Mouse (Mus musculus) forebrain, embryonic 13.5 days (tissue): ENCODE results near the gene Adgrl1. TPM values are rescaled to one million over a fixed set of nuclear protein-coding genes. Genes with fewer than 3 reads are reported as not detected.

Experiments used
- ATAC-seq: fragments of 200-750 bp; cut with Nextera tagmentation; 2 replicates; pipeline ENCODE4 v1.8.0; 2017
- H3K27ac ChIP-seq: fragments of 300-500 bp; sonication (generic); 2 replicates; pipeline ENCODE4 v1.5.1; 2015; ENCODE audit warnings: inconsistent platforms, mild to moderate bottlenecking, moderate library complexity
- H3K27me3 ChIP-seq: fragments of 300-500 bp; sonication (generic); 2 replicates; pipeline ENCODE4 v1.6.1; 2015; ENCODE audit warnings: mild to moderate bottlenecking, inconsistent platforms
- H3K36me3 ChIP-seq: fragments of 300-500 bp; sonication (generic); 2 replicates; pipeline ENCODE4 v1.6.1; 2015; ENCODE audit warnings: mild to moderate bottlenecking, inconsistent platforms; ENCODE audit not compliant: poor library complexity, severe bottlenecking
- H3K4me1 ChIP-seq: fragments of 300-500 bp; sonication (generic); 2 replicates; pipeline ENCODE4 v1.6.1; 2015; ENCODE audit warnings: inconsistent platforms
- H3K4me2 ChIP-seq: fragments of 300-500 bp; sonication (generic); 2 replicates; pipeline ENCODE4 v1.6.1; 2015; ENCODE audit warnings: inconsistent platforms, mild to moderate bottlenecking, moderate library complexity
- H3K4me3 ChIP-seq: fragments of 300-500 bp; sonication (generic); 2 replicates; pipeline ENCODE4 v1.5.1; 2015; ENCODE audit warnings: mild to moderate bottlenecking, inconsistent platforms
- H3K9ac ChIP-seq: fragments of 300-500 bp; sonication (generic); 2 replicates; pipeline ENCODE4 v1.6.1; 2015; ENCODE audit warnings: mild to moderate bottlenecking, inconsistent platforms
- H3K9me3 ChIP-seq: fragments of 300-500 bp; sonication (generic); replicated peaks from 2 replicates; pipeline ENCODE4 v1.6.1; 2016; ENCODE audit warnings: inconsistent platforms
- WGBS: fragments of 180-500 bp; shearing (Covaris S2); methylation state at CpG from one replicate; pipeline ENCODE4 v1.1.7; 2015; 5-methylcytosine and 5-hydroxymethylcytosine counted together
- polyA plus RNA-seq: library from polyadenylated mRNA; unstranded; fragments of >200 nt; fragmentation: Nextera tagmentation; extraction: Ambion mirVana; gene quantifications from 2 replicates; pipeline ENCODE4 v1.2.1, GENCODE M21; 2015

The Adgrl1 gene
- polyA plus RNA-seq, 1 experiment from 2014 or later, result 32.8 TPM

DNA sequence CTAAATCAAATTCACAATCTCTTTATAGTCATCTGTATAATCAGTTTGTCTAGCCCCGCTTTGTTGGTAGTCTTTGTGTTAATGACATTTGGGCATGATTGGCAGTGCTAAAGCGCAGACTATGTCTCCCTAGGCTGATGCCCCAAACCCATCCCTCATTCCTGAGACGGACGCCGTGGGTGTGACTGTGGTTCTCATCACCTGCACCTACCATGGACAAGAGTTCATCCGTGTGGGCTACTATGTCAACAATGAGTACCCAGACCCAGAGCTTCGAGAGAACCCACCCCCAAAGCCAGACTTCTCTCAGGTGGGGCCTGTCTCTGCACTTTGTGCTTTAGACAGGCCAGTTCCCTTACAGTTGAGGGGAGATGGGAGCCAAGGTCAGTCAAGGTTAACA lies 67.8 kb downstream of the Adgrl1 start:
- H3K4me2 ChIP-seq, result no peak overlapping the region
- no peaks in the 10 kb centered on the region for H3K27me3 ChIP-seq
- H3K9ac ChIP-seq, result no peak overlapping the region
- no peak overlapping the region for H3K27ac ChIP-seq
- WGBS, result 91% methylated on average over 7 of the region's 7 CpGs
- H3K4me3 ChIP-seq, result no peak overlapping the region
- H3K9me3 ChIP-seq, result no peaks in the 10 kb centered on the region
- H3K36me3 ChIP-seq, result peaks cover 41% of the 10 kb centered on the region
- peaks cover 6% of the 10 kb centered on the region for H3K4me1 ChIP-seq
- ATAC-seq, result no peak

DNA sequence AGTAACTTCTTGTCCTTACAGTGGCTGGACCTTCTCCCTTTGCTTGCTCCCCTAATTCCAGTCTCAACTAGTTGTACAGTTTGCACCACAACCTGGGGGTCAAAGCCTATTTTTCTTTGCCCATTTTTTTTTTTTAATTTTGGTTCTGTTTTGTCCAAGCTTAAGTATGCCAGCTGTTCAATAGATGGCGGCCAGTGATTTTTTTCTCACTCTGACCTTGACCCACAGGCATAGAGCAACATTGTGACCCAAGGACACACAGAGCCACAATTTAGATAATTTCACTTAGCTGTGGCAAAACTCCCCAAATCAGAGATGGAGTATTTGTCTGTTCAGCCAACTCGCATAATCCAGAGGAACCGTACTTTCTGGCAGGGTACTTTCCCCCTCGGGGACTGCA lies 71.2 kb downstream of the Adgrl1 start:
- Histone ChIP-seq H3K36me3 (peaks cover 31% of the 10 kb centered on the region), H3K4me3 (no peak overlapping the region), H3K27me3 (no peaks in the 10 kb centered on the region), H3K9ac (no peak overlapping the region), H3K4me2 (no peak overlapping the region), H3K9me3 (no peaks in the 10 kb centered on the region), H3K4me1 (peaks cover 28% of the 10 kb centered on the region), H3K27ac (no peak overlapping the region)
- 91% methylated on average over 4 of the region's 4 CpGs for WGBS
- ATAC-seq, result no peak

DNA sequence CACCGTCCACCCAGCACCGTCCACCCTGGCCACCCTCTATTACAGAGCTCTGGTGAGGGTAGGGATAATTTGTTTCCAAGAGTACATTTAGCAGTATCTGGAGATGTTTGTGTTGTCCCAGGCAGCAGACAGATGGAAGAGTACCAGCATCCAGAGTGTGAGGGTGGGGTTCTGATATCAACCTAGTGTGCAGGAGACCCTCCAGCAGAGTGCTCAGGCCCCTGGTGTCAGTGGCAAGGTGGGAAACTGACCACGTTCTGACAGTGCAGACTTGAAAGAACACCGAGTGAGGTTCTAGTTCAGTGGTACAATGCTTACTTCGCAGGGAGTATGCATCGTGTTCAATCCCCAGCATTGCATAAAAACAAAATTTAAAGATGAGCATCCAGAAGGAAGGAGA lies 71.8 kb downstream of the Adgrl1 start:
- Histone ChIP-seq H3K27ac (no peak overlapping the region), H3K4me2 (peak overlapping the region; percentile 86), H3K9ac (peak overlapping the region; percentile 91; the same call in 1 of the 2 replicates), H3K27me3 (no peaks in the 10 kb centered on the region), H3K4me1 (peaks cover 29% of the 10 kb centered on the region), H3K4me3 (peak overlapping the region; percentile 90), H3K36me3 (peaks cover 31% of the 10 kb centered on the region), H3K9me3 (no peaks in the 10 kb centered on the region)
- ATAC-seq, result no peak
- 73% methylated on average over 6 of the region's 6 CpGs for WGBS

DNA sequence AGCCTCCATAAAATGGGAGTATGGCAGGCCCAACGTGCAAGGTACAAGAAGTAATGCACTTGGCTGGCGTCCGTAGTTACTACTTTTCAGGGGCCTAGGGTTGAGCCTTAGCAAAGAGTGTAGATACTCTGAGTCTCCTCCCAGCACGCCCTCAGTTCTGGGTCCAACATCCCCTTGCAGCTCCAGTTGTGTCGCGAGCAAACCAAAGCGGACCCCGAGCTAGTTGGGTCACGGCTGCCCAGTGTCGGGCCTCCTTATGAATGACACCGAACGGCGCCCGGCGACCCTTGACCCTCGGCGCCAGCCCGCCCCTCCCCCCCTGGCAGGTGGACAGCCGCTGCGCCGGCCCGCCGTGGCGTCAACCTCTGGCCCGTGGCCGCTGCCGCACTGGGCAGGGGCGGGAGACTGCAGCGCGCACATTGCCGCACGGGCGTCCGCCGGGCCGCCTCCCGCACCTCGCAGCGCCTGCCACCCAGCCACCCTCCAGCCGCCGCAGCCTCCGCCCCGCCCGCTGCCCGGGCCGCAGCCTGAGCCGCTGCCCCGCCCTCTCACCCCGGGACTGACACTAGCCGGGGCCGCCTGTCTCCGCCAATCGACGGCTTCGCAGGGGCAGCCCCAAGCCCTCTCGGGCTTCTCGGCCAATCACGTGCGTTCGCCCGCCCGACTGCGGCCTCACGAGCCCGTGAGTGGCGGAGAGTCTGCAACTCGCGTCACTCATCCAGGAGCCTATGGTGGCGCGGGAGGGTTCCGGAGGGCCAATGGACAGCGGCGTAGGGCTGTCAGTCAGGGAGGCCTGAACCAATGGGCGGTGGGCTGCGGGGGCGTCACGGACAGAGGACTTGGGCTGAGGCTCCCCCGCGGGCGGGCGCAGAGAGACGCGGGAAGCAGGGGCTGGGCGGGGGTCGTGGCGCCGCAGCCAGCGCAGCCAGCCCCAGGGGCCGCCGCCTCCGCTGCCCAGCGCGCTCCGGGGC lies 72.5 kb downstream of the Adgrl1 start, which contains the start of gene Prkaca:
Gene Prkaca (plus strand): TSS at position 844 of the 971 bp plus-strand sequence.
- ATAC-seq, result peak; percentile 100
- Histone ChIP-seq H3K27me3 (no peaks in the 10 kb centered on the region), H3K27ac (peak within 1 kb of the TSS; percentile 75), H3K9me3 (no peaks in the 10 kb centered on the region), H3K4me1 (peaks cover 37% of the 10 kb centered on the region), H3K36me3 (peaks cover 28% of the 10 kb centered on the region), H3K4me2 (peak within 1 kb of the TSS; percentile 98), H3K4me3 (peak within 1 kb of the TSS; percentile 90), H3K9ac (peak within 1 kb of the TSS; percentile 91)
- under 1% methylated on average over 65 of the region's 94 CpGs for WGBS

DNA sequence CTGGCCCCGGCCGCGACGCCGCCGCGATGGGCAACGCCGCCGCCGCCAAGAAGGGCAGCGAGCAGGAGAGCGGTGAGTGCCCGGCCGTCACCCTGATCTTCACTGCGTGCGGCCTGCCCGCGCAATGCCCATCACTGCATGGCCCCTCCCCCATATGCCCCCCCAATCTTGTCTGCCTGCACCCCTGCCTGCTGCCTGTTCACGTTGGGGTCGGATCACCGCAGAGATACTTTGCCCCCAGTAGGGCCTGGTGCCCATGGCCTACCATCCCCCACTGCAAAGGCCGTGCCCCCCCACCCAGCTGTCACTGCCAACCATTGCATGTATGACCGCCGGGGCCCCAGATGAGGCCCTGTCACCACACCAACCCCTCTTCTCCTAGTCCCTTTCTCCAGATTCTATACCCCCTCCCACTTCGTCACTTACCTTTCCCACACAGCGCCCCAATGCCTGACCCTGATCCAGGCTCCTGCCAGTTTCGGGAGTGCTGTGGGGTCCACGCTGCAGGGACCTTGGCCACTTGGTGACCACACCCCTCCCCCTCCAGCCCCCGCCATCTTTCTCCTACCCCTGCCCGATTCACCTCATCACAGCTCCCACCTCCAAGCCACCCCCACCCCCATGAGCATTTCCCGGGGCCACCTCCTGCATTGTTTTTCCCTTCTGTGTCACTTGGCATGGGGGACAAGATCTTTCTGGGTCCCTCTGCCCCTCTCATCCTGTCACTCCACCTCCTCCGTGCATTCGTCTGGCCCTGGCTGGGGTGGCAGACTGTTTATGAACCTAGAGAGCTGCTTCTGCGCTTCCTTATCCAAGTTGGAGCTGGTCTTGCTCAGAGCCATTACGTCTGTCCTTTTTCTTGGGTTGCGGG lies 73.5 kb downstream of the Adgrl1 start:
- H3K4me1 ChIP-seq, result peaks cover 47% of the 10 kb centered on the region
- peak overlapping the region; percentile 90 for H3K4me3 ChIP-seq
- H3K27ac ChIP-seq, result peak overlapping the region; percentile 61
- H3K9me3 ChIP-seq, result no peaks in the 10 kb centered on the region
- H3K9ac ChIP-seq, result peak overlapping the region; percentile 91
- H3K27me3 ChIP-seq, result no peaks in the 10 kb centered on the region
- no peak for ATAC-seq
- 5% methylated on average over 29 of the region's 37 CpGs for WGBS
- H3K36me3 ChIP-seq, result peaks cover 18% of the 10 kb centered on the region
- peak overlapping the region; percentile 98 for H3K4me2 ChIP-seq

DNA sequence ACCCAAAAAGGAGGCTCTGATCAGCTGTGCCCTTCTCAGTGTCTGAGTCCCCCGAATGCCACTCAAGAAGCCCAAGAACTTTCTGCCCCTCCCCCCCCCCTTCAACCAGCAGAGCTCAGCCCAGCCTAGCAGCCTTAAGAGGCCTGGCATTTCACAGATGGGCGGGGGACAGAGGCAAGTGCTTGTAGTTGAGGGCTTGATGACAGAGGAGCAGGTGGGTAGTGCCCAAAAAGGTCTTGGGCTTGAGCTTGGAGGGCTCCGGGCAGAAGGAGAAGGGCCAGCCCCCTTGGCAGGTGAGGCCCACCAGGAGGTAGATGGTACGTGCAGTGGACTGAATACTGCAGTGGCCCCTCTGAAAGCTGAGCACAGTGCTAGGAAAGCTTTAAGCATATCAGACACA lies 74.6 kb downstream of the Adgrl1 start:
- ATAC-seq, result no peak
- peaks cover 50% of the 10 kb centered on the region for H3K4me1 ChIP-seq
- peak overlapping the region; percentile 98 for H3K4me2 ChIP-seq
- no peaks in the 10 kb centered on the region for H3K27me3 ChIP-seq
- H3K4me3 ChIP-seq, result peak overlapping the region; percentile 90; the same call in 1 of the 2 replicates
- H3K36me3 ChIP-seq, result peaks cover 7% of the 10 kb centered on the region
- H3K9ac ChIP-seq, result no peak overlapping the region
- 71% methylated on average over 4 of the region's 4 CpGs for WGBS
- no peak overlapping the region for H3K27ac ChIP-seq
- H3K9me3 ChIP-seq, result no peaks in the 10 kb centered on the region

DNA sequence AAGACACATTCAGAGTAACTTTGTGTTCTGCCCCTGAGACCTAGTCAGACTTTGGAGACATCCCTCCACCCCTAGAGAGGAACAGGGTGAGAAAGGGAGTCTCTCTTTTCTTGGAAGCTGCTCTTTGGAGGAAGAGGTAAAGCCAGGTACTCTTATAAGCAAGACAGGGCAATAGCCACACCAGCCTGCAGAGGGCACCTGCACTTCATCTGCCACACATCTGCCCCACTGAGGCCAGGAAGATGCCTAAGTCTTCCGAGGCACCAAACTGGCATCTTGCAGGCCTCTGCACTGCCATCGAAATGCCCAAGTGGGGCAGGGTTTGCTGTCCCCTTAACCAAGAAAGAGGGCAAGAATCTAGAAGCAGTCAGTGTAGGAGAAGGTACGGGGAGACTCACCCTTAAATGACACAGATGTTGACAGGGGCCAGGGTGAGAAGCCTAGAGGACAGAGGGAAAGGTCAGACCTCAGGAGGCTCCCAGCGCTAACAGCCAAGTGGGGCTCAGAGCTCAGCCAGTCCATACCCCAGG lies 76.3 kb downstream of the Adgrl1 start:
- H3K9ac ChIP-seq, result no peak overlapping the region
- H3K9me3 ChIP-seq, result no peaks in the 10 kb centered on the region
- H3K27ac ChIP-seq, result no peak overlapping the region
- peaks cover 17% of the 10 kb centered on the region for H3K36me3 ChIP-seq
- H3K4me2 ChIP-seq, result no peak overlapping the region
- no peaks in the 10 kb centered on the region for H3K27me3 ChIP-seq
- H3K4me1 ChIP-seq, result peaks cover 50% of the 10 kb centered on the region
- no peak overlapping the region for H3K4me3 ChIP-seq
- whole genome bisulfite sequencing, result 90% methylated on average over 4 of the region's 4 CpGs
- no peak for ATAC-seq

DNA sequence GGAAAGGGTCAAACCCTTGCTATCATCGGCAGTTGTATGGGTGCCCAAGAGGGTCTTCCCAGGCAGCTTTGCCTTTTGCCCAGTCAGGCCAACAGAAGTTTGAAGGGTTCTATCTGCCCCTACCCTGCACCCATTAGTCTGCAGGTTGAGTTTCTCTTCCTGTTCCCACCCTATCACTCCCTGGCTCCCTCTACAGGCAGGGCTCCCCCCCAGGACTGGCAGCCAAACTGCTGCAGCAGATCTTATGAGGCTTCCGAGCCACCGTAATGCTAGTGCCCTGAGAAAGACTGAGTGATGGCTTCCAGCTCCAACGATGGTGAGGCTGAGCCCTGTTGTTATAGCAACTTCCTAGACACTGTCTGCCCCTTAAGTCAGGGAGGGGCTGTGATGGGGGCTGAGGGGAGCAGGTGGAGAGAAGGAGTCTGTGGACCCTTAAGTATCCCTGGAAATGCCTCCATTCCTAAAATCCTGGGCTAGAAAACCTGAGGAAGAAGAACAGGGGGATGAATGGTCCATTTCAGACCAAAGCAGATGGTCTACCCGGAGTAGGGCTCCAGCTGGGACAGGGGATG lies 77.0 kb downstream of the Adgrl1 start:
- H3K4me1 ChIP-seq, result peaks cover 46% of the 10 kb centered on the region
- H3K27ac ChIP-seq, result no peak overlapping the region
- H3K4me2 ChIP-seq, result no peak overlapping the region
- no peak overlapping the region for H3K9ac ChIP-seq
- 87% methylated on average over 5 of the region's 5 CpGs for WGBS
- H3K27me3 ChIP-seq, result no peaks in the 10 kb centered on the region
- H3K36me3 ChIP-seq, result peaks cover 24% of the 10 kb centered on the region
- no peak for ATAC-seq
- H3K9me3 ChIP-seq, result no peaks in the 10 kb centered on the region; the same call in 1 of the 2 replicates
- H3K4me3 ChIP-seq, result no peak overlapping the region

DNA sequence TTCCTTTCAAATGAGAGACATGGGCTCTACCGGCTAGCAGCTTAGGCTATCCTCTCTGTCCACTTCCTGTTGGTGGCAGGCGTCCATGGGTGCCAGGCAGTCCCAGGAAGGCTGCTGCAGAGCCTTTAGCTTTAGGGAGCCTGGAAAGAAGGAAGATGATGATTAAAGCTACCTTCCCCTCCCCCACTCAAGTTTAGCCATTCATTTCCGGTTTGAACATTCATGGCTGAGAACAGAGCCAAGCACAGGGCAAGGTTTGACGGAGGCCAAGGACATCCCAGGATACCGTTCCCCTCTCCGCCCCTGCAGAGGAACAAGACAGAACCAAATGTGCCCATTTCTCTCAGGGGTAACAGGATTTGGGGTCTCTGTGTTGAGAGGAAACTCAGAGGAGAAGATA lies 77.7 kb downstream of the Adgrl1 start:
- Histone ChIP-seq H3K9ac (0 out of 2 replicates have a peak overlapping the region, but pooled peaks have one; percentile 14), H3K36me3 (peaks cover 32% of the 10 kb centered on the region), H3K27ac (no peak overlapping the region), H3K4me3 (no peak overlapping the region), H3K27me3 (no peaks in the 10 kb centered on the region), H3K4me1 (peaks cover 44% of the 10 kb centered on the region), H3K4me2 (no peak overlapping the region), H3K9me3 (no peaks in the 10 kb centered on the region; the same call in 1 of the 2 replicates)
- ATAC-seq, result no peak
- WGBS, result 66% methylated on average over 6 of the region's 6 CpGs

DNA sequence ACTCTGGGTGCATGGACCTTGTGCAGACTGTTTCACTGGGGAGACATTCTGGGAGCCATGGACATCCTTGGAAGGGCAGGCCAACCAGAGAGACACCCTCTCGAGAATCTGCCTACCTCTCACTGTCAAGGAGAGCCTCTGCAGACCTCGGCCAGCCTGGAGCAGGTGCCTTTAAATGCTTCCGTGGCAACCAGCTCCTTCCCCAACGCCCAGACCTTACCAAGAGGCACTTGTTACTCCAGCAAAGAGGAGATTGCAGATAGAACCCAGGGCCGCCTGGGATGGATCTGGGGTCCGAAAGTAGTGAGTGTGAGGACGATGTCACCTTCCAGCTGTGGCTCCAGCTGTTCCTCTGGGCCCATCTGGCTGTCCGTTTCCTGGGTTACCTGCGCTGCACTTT lies 78.3 kb downstream of the Adgrl1 start:
- H3K4me1 ChIP-seq, result peaks cover 44% of the 10 kb centered on the region
- H3K4me2 ChIP-seq, result no peak overlapping the region
- WGBS, result 76% methylated on average over 9 of the region's 9 CpGs
- H3K36me3 ChIP-seq, result peaks cover 37% of the 10 kb centered on the region
- no peak overlapping the region for H3K4me3 ChIP-seq
- H3K27ac ChIP-seq, result no peak overlapping the region
- 0 out of 2 replicates have a peak overlapping the region, but pooled peaks have one; percentile 8 for H3K9ac ChIP-seq
- H3K27me3 ChIP-seq, result no peaks in the 10 kb centered on the region
- no peaks in the 10 kb centered on the region; the same call in 1 of the 2 replicates for H3K9me3 ChIP-seq
- no peak for ATAC-seq

DNA sequence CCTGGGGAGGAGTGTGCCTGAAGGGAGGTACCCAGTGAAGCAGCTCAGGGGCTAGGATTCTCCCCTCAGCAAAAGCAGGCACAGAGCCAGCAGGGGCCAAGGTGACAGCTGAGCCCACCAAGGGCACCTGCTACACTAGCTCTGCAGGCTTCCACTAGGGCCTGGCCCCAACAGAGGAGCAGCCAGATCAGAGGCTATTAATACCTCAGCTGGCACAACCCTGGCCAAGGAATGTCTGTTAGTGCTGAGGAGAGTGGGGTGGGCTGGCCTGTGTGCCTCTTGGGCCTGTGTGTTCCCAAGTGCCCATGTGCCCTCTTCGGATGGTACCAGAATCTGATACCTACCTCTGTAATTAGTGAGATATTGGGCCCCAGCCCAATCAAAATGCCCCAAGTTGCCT lies 80.3 kb downstream of the Adgrl1 start:
- peaks cover 25% of the 10 kb centered on the region for H3K4me1 ChIP-seq
- H3K36me3 ChIP-seq, result peaks cover 52% of the 10 kb centered on the region
- no peak overlapping the region for H3K4me2 ChIP-seq
- no peak overlapping the region for H3K27ac ChIP-seq
- H3K9me3 ChIP-seq, result no peaks in the 10 kb centered on the region; the same call in 1 of the 2 replicates
- H3K9ac ChIP-seq, result no peak overlapping the region
- WGBS, result 86% methylated on average over 1 of the region's 1 CpGs
- no peaks in the 10 kb centered on the region for H3K27me3 ChIP-seq
- no peak for ATAC-seq
- H3K4me3 ChIP-seq, result no peak overlapping the region
